Mouse (Mus musculus): Measurements from ENCODE around the gene Tmem229b. TPM values are rescaled to one million over a fixed set of nuclear protein-coding genes. Genes with fewer than 3 reads are reported as not detected.
A peak's percentile ranks its signal among the peaks of the same experiment; 100 is the strongest.
"Not testable (repeated sequence)": the region's sequence is repeated elsewhere in the genome, so short reads cannot be mapped to it uniquely, and the experiment has no call there.

Gene Tmem229b
- polyA plus RNA-seq, 1 experiment from 2014 or later = 5.5 TPM

DNA sequence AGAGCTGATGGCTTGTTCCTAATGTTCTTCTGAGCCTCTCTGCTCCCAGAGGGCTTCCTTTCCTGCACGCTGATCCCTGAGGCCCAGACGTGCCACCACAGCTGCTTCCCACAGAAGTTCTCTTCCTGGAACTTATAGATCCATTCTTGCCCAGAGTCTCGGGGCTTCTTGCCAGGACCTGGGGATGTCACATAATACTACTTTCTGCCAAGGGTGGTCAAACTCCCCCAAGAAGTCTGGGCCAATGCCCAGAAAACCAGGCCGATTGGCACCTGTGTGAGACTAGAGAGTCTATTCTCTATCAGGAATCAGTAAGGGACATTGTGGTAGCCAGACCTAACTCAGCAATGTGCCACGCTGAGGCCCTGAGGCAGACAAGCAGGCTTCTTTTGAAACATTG is 80.1 kb downstream of the Tmem229b start:
- no peak overlapping the region for H3K27ac ChIP-seq (ENCODE audit: low read depth, low read length)
- no peaks in the 10 kb centered on the region for H3K36me3 ChIP-seq (ENCODE audit: control insufficient read depth, insufficient read depth, low read length)
- H3K9ac ChIP-seq (ENCODE audit: low read depth, low read length) = no peak overlapping the region
- no peak overlapping the region for H3K4me2 ChIP-seq
- H3K9me3 ChIP-seq (ENCODE audit: control insufficient read depth, low read length) = no peaks in the 10 kb centered on the region
- DNase-seq (ENCODE audit: low spot score) (no peak), ATAC-seq (replicated peaks; ENCODE audit: low FRiP score) (no peak)
- no peak overlapping the region for H3K4me3 ChIP-seq (ENCODE audit: low read depth, low read length)
- no peaks in the 10 kb centered on the region for H3K4me1 ChIP-seq (replicated peaks; ENCODE audit: control insufficient read depth, insufficient read depth, low read length)
- peaks cover 3% of the 10 kb centered on the region; the same call in 1 of the 2 replicates for H3K27me3 ChIP-seq (replicated peaks; ENCODE audit: control insufficient read depth, insufficient read depth, low read length)
- 81% methylated on average over 5 of the region's 5 CpGs for WGBS

DNA sequence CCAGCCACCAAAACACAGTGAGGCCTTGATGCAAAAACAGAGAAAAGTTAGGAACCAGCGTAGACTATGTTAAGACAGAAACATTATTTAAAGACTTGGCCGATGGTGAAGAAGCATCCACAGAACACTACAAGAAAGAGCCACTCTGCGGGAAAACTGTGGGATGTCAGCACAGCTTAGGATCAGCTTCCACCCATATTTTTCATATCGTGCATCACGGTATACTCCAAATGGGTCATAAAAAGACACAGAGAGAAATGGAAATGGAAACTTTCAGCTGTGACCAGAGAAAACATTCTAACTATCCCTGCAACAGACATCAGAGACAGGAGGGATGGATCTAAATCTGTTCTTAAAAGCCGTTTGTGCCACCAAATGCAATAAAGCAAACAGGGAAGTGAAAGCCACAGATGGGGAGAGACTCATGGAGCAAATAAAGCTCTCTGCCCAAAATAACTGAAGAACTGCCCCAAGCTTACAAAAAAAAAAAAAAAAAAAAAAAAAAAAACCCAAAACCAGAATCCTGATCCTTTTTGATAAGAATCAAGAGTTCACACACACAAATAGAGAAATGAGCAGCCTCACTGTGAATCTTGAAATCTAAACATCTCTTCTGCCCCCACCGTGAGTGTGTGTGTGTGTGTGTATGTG is 83.8 kb downstream of the Tmem229b start:
- Histone ChIP-seq H3K27me3 (replicated peaks; ENCODE audit: control insufficient read depth, insufficient read depth, low read length) (no peaks in the 10 kb centered on the region), H3K4me3 (ENCODE audit: low read depth, low read length) (no peak overlapping the region), H3K4me2 (no peak overlapping the region), H3K36me3 (ENCODE audit: control insufficient read depth, insufficient read depth, low read length) (no peaks in the 10 kb centered on the region), H3K9me3 (ENCODE audit: control insufficient read depth, low read length) (no peaks in the 10 kb centered on the region), H3K4me1 (replicated peaks; ENCODE audit: control insufficient read depth, insufficient read depth, low read length) (no peaks in the 10 kb centered on the region; the same call in 1 of the 2 replicates), H3K9ac (ENCODE audit: low read depth, low read length) (no peak overlapping the region), H3K27ac (ENCODE audit: low read depth, low read length) (no peak overlapping the region)
- no peak for ATAC-seq (replicated peaks; ENCODE audit: low FRiP score)
- DNase-seq (ENCODE audit: low spot score) = no peak
- 79% methylated on average over 7 of the region's 7 CpGs for WGBS

DNA sequence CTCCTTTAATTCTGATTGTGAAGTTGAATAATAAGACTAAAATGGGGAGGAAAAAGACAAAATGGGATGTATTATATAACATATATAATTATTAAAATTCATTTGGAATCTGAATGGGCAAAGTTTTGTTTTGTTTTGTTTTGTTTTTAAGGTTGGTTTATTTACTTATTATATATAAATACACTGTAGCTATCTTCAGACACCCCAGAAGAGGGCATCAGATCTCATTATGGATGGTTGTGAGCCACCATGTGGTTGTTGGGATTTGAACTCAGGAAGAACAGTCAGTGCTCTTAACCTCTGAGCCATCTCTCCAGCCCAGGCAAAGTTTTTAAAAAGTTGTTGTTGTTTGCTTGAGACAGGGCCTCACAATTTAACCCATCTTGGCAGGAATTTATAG is 84.5 kb downstream of the Tmem229b start:
- H3K9me3 ChIP-seq (ENCODE audit: control insufficient read depth, low read length); DNase-seq (ENCODE audit: low spot score); H3K4me1 ChIP-seq (replicated peaks; ENCODE audit: control insufficient read depth, insufficient read depth, low read length); H3K27ac ChIP-seq (ENCODE audit: low read depth, low read length); H3K27me3 ChIP-seq (replicated peaks; ENCODE audit: control insufficient read depth, insufficient read depth, low read length); H3K4me3 ChIP-seq (ENCODE audit: low read depth, low read length); H3K9ac ChIP-seq (ENCODE audit: low read depth, low read length); ATAC-seq (replicated peaks; ENCODE audit: low FRiP score); H3K4me2 ChIP-seq; H3K36me3 ChIP-seq (ENCODE audit: control insufficient read depth, insufficient read depth, low read length): not testable (repeated sequence)

DNA sequence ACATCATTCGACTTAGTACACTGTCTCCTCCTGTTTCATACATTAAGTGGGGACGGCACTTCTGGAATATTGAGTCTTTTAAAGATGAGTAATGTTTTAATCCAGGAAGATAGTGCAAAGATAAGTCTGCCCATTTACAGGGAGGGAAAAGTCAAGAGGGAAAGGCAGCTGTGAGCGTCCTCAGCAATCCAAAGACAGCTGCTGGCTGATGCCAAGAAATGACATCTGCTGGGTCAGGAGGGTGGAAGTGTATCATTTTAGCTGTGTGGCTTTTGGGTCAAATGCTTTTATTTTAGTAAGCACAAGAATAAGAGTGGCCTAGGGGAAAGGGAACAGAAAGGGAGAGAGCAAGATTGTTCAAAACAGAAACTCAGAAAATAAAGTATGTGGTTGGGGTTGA is 85.4 kb downstream of the Tmem229b start:
- 76% methylated on average over 3 of the region's 3 CpGs for WGBS
- no peak overlapping the region for H3K4me2 ChIP-seq

DNA sequence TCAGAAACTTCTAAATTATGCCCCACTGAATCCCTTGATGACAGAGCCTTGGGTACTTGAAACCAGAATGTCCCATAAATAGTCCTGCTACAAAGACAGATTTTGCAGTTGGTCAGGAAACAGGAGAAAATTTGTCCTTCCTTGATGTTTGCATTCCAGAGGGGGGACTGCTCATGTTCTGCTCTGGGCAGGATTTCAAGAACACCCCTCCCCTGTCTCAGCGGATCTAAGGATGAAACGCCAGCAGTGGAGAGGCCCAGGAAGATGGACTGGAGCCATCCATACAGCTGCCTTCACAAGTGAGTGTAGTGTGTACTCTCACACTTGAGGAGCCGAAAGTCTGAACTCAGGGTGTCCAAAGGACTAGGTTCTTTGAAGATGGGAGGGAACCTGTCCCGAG is 86.0 kb downstream of the Tmem229b start:
- H3K4me1 ChIP-seq (replicated peaks; ENCODE audit: control insufficient read depth, insufficient read depth, low read length) = no peaks in the 10 kb centered on the region; the same call in 1 of the 2 replicates
- no peaks in the 10 kb centered on the region for H3K27me3 ChIP-seq (replicated peaks; ENCODE audit: control insufficient read depth, insufficient read depth, low read length)
- no peaks in the 10 kb centered on the region for H3K36me3 ChIP-seq (ENCODE audit: control insufficient read depth, insufficient read depth, low read length)
- no peak overlapping the region for H3K9ac ChIP-seq (ENCODE audit: low read depth, low read length)
- DNase-seq (ENCODE audit: low spot score) (no peak), ATAC-seq (replicated peaks; ENCODE audit: low FRiP score) (no peak)
- 69% methylated on average over 4 of the region's 4 CpGs for WGBS
- H3K4me3 ChIP-seq (ENCODE audit: low read depth, low read length) = no peak overlapping the region
- no peak overlapping the region for H3K27ac ChIP-seq (ENCODE audit: low read depth, low read length)
- no peak overlapping the region for H3K4me2 ChIP-seq
- H3K9me3 ChIP-seq (ENCODE audit: control insufficient read depth, low read length) = no peaks in the 10 kb centered on the region

More for the DNA sequence above, 85.4 kb downstream of the Tmem229b start:
- Histone ChIP-seq H3K27me3 (replicated peaks; ENCODE audit: control insufficient read depth, insufficient read depth, low read length) (no peaks in the 10 kb centered on the region), H3K36me3 (ENCODE audit: control insufficient read depth, insufficient read depth, low read length) (no peaks in the 10 kb centered on the region), H3K4me3 (ENCODE audit: low read depth, low read length) (no peak overlapping the region), H3K9me3 (ENCODE audit: control insufficient read depth, low read length) (no peaks in the 10 kb centered on the region), H3K27ac (ENCODE audit: low read depth, low read length) (no peak overlapping the region), H3K4me1 (replicated peaks; ENCODE audit: control insufficient read depth, insufficient read depth, low read length) (no peaks in the 10 kb centered on the region; the same call in 1 of the 2 replicates), H3K9ac (ENCODE audit: low read depth, low read length) (no peak overlapping the region)
- ATAC-seq (replicated peaks; ENCODE audit: low FRiP score) (no peak), DNase-seq (ENCODE audit: low spot score) (no peak)

DNA sequence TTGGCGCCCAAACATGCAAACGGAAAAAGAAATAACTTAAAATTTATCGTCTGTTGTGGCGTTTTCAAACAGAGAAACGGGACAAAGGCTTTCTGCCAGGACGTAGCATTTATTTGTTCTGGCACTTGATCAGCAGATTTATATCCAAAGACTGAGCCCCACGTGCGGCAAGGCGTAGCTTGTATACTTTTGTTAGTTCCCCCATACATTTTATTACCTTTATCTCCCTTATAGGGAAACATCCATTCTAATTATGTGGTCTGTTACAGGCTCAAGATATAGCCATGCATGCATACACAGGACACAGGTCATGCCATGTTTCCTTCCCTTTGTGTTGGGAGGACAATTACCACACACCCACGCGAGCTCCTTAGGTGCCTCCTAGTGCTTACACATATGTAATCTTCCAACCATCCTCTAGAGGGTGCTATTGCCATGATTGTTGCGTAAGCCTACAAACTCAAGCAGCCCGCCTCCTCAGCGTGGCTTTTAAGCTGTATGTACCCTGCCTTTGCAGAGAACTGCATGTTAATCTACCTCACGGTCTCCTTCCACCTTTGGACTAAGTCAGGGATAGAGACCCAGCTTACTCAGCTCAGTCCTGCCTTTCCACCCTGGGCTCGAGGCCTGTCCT is 88.2 kb downstream of the Tmem229b start:
- Histone ChIP-seq H3K9me3 (ENCODE audit: control insufficient read depth, low read length) (no peaks in the 10 kb centered on the region), H3K27ac (ENCODE audit: low read depth, low read length) (no peak overlapping the region), H3K4me1 (replicated peaks; ENCODE audit: control insufficient read depth, insufficient read depth, low read length) (peaks cover 3% of the 10 kb centered on the region), H3K4me3 (ENCODE audit: low read depth, low read length) (no peak overlapping the region), H3K9ac (ENCODE audit: low read depth, low read length) (no peak overlapping the region), H3K4me2 (peak overlapping the region; percentile 50), H3K27me3 (replicated peaks; ENCODE audit: control insufficient read depth, insufficient read depth, low read length) (no peaks in the 10 kb centered on the region), H3K36me3 (ENCODE audit: control insufficient read depth, insufficient read depth, low read length) (no peaks in the 10 kb centered on the region)
- WGBS = 30% methylated on average over 16 of the region's 16 CpGs
- ATAC-seq (replicated peaks; ENCODE audit: low FRiP score) (peak; percentile 54), DNase-seq (ENCODE audit: low spot score) (peak; percentile 47)

DNA sequence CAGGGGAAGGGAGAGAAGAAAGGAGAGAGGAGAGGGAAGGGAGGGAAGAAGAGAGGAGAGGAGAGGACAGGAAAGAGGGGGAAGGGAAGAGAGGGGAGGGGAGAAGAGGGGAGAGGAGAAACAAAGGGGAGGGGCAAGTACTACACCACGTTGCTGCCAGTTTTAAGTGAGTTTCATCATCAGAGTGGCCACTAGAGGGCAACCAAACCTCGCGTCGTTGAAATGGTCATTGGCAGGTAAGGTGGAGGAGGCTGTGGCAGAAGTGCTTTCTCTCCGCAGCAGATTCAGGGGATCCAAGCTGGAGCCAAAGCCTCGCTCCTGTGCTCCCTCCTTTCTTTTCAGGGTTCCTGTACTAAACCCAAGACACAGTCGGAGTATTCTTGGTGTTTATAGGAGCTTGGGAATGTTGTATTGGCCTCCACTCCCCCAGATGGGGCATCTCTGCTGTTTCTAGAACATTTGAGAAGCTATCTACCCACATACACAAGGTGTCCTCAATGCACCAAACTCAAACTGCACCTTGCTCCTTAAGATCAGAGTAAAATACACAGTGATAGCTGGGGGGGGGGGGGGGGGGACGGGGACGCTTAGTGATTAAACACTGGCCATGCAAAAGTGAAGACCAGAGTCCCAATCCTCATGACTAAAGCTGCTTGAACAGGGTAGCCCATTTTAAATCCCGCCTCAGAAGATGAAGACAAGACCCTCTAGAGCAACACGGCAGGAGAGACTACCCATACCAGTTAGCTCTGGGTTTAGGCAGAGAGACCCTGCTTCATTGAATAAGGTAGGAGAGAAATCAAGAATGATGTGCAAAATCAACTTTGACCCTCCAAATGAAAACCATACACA is 89.0 kb downstream of the Tmem229b start:
- Histone ChIP-seq H3K4me2 (peak overlapping the region; percentile 50), H3K36me3 (ENCODE audit: control insufficient read depth, insufficient read depth, low read length) (no peaks in the 10 kb centered on the region), H3K4me1 (replicated peaks; ENCODE audit: control insufficient read depth, insufficient read depth, low read length) (peaks cover 3% of the 10 kb centered on the region), H3K4me3 (ENCODE audit: low read depth, low read length) (no peak overlapping the region), H3K9me3 (ENCODE audit: control insufficient read depth, low read length) (no peaks in the 10 kb centered on the region), H3K9ac (ENCODE audit: low read depth, low read length) (no peak overlapping the region), H3K27ac (ENCODE audit: low read depth, low read length) (no peak overlapping the region), H3K27me3 (replicated peaks; ENCODE audit: control insufficient read depth, insufficient read depth, low read length) (peaks cover 2% of the 10 kb centered on the region)
- WGBS = 11% methylated on average over 11 of the region's 11 CpGs
- ATAC-seq (replicated peaks; ENCODE audit: low FRiP score) (peak; percentile 51), DNase-seq (ENCODE audit: low spot score) (peak; percentile 75)

DNA sequence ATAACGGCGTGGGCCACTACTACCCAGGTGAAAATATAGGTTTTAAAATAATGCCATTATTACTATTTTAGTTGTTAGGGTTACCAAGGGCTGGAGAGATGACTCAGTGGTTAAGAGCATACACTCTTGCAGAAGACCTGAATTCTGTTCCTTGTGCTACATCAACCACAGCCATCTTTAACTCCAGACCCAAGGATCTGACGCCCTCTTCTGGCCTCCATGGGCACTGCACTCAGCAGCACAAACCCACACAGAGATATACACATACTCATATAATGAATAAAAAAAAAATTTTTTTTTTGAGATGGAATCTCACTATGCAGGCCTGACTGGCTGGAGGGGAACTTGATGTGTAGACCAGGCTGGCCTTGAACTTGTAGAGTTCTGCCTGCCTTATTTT is 91.1 kb downstream of the Tmem229b start:
- H3K4me1 ChIP-seq (replicated peaks; ENCODE audit: control insufficient read depth, insufficient read depth, low read length) = peaks cover 8% of the 10 kb centered on the region
- H3K27ac ChIP-seq (ENCODE audit: low read depth, low read length) = no peak overlapping the region; the same call in 1 of the 2 replicates
- H3K27me3 ChIP-seq (replicated peaks; ENCODE audit: control insufficient read depth, insufficient read depth, low read length) = peaks cover 20% of the 10 kb centered on the region
- no peaks in the 10 kb centered on the region for H3K9me3 ChIP-seq (ENCODE audit: control insufficient read depth, low read length)
- DNase-seq (ENCODE audit: low spot score) (no peak), ATAC-seq (replicated peaks; ENCODE audit: low FRiP score) (no peak)
- H3K9ac ChIP-seq (ENCODE audit: low read depth, low read length) = no peak overlapping the region
- no peak overlapping the region for H3K4me2 ChIP-seq
- no peak overlapping the region for H3K4me3 ChIP-seq (ENCODE audit: low read depth, low read length)
- 74% methylated on average over 3 of the region's 3 CpGs for WGBS
- no peaks in the 10 kb centered on the region for H3K36me3 ChIP-seq (ENCODE audit: control insufficient read depth, insufficient read depth, low read length)

All from liver, embryonic 11.5 days (tissue).